Mouse (Mus musculus): ENCODE measurements at regions not wholly inside any gene's neighbourhood (a gene's known extent, or its start where the extent isn't known, plus 50 kb on each side); places are given as distances from the start of the nearest gene placed in this dataset.

DNA sequence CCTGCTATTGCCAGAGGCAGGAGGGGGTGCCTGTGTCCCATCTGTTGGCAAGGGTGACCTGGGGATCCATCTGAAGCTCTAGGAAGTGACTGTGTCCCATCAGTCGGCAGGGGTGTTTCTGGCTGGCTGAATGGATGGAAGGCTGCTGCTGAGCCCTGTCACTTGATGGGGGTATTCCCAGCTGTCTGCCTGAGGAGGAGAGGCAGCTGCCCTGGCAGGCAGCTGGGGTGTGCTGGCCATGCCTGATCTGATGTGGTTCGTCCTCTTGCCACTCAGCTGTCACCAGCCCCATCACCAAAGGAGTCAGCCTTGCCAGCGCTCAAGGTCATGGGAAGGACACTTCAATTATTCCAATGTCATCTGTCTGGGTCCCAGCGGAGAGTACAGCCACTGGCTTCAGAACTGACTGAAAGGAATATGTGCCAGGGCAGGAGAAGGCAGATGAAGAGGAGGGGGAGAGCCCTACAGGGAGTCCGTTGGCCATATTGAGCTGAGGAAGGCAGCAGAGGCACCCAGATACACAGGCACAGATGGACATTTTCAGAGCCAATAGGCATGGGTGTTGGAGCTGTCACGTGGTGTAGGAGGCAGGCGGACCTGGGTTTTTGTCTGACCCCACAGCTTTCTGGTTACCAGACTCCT lies 89.3 kb downstream of the Efnb1 start:
- Histone ChIP-seq H3K9me3 (replicated peaks; ENCODE audit: control insufficient read depth, low read length) (no peaks in the 10 kb centered on the region), H3K4me3 (ENCODE audit: low read depth, low read length) (no peak overlapping the region)

GRCm38 (mm10) chrX:99222017-99222416 lies 86.1 kb downstream of the Efnb1 start:
- no peak for ATAC-seq (replicated peaks; ENCODE audit: insufficient number of reproducible peaks, low FRiP score, low TSS enrichment)
- 64% methylated on average over 5 of the region's 5 CpGs for WGBS (ENCODE audit: insufficient replicate concordance)
- Histone ChIP-seq H3K9me3 (replicated peaks; ENCODE audit: control insufficient read depth, low read length) (no peaks in the 10 kb centered on the region), H3K36me3 (ENCODE audit: control insufficient read depth, insufficient read depth, low read length) (no peaks in the 10 kb centered on the region), H3K4me2 (no peak overlapping the region), H3K27me3 (ENCODE audit: control insufficient read depth, insufficient read depth, low read length) (peaks cover 29% of the 10 kb centered on the region), H3K27ac (ENCODE audit: low read depth, low read length) (no peak overlapping the region), H3K9ac (ENCODE audit: low read depth, low read length) (no peak overlapping the region), H3K4me1 (ENCODE audit: control insufficient read depth, insufficient read depth, low read length) (no peaks in the 10 kb centered on the region), H3K4me3 (ENCODE audit: low read depth, low read length) (no peak overlapping the region)

More for the DNA sequence above, 89.3 kb downstream of the Efnb1 start:
- WGBS (ENCODE audit: insufficient replicate concordance), result 66% methylated on average over 7 of the region's 7 CpGs
- H3K9ac ChIP-seq (ENCODE audit: low read depth, low read length), result no peak overlapping the region
- peaks cover 22% of the 10 kb centered on the region for H3K27me3 ChIP-seq (ENCODE audit: control insufficient read depth, insufficient read depth, low read length)
- H3K4me2 ChIP-seq, result no peak overlapping the region
- H3K4me1 ChIP-seq (ENCODE audit: control insufficient read depth, insufficient read depth, low read length), result no peaks in the 10 kb centered on the region
- no peak overlapping the region for H3K27ac ChIP-seq (ENCODE audit: low read depth, low read length)
- no peak for ATAC-seq (replicated peaks; ENCODE audit: insufficient number of reproducible peaks, low FRiP score, low TSS enrichment)
- H3K36me3 ChIP-seq (ENCODE audit: control insufficient read depth, insufficient read depth, low read length), result no peaks in the 10 kb centered on the region

DNA sequence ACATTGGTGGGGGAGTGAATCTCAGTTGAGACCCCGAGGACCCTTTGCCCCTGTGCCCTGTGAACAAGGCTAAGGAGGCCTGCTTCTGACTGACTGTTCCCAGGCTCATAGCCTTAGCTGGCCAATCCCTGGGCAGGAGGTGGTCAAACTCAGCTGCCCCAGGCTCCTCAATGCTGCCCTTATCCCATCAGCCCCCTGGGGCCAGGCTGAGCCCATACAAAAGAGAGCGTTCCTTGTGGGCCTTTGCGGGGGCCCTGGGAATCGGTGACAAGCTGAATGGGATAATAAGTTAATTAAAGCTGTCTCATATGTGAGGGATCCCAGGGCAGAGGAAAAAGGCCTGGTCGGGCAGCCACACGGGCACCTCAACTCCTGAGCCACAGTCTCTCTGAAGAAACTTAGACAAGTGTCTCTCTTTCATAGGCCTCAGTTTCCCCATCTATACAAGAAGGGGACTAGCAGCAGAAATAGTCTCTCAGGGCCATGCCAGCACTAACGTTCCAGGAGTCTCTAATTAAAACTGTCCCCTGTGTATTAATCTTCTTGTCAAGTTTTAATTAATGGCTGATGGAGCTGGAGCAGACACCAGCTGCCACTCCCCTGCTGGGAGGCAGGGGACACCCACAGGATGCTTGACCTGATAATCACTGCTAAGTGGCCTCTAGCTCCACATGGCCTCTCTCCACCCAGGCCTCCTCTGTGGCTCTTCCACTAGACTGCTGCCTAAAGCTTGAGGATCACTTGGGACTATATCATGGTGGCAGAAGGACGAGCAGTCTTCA lies 84.9 kb downstream of the Efnb1 start:
- Histone ChIP-seq H3K36me3 (ENCODE audit: control insufficient read depth, insufficient read depth, low read length) (no peaks in the 10 kb centered on the region), H3K9me3 (replicated peaks; ENCODE audit: control insufficient read depth, low read length) (no peaks in the 10 kb centered on the region), H3K4me1 (ENCODE audit: control insufficient read depth, insufficient read depth, low read length) (no peaks in the 10 kb centered on the region), H3K27me3 (ENCODE audit: control insufficient read depth, insufficient read depth, low read length) (peaks cover 31% of the 10 kb centered on the region), H3K4me3 (ENCODE audit: low read depth, low read length) (no peak overlapping the region), H3K9ac (ENCODE audit: low read depth, low read length) (no peak overlapping the region), H3K27ac (ENCODE audit: low read depth, low read length) (no peak overlapping the region), H3K4me2 (no peak overlapping the region)
- ATAC-seq (replicated peaks; ENCODE audit: insufficient number of reproducible peaks, low FRiP score, low TSS enrichment), result no peak
- 42% methylated on average over 8 of the region's 8 CpGs for WGBS (ENCODE audit: insufficient replicate concordance)

- Histone ChIP-seq H3K4me1 (ENCODE audit: control insufficient read depth, insufficient read depth, low read length) (no peaks in the 10 kb centered on the region), H3K27ac (ENCODE audit: low read depth, low read length) (no peak overlapping the region), H3K9ac (ENCODE audit: low read depth, low read length) (no peak overlapping the region), H3K4me3 (ENCODE audit: low read depth, low read length) (no peak overlapping the region), H3K27me3 (ENCODE audit: control insufficient read depth, insufficient read depth, low read length) (peaks cover 44% of the 10 kb centered on the region), H3K9me3 (replicated peaks; ENCODE audit: control insufficient read depth, low read length) (no peaks in the 10 kb centered on the region), H3K36me3 (ENCODE audit: control insufficient read depth, insufficient read depth, low read length) (no peaks in the 10 kb centered on the region), H3K4me2 (no peak overlapping the region)
- no peak for ATAC-seq (replicated peaks; ENCODE audit: insufficient number of reproducible peaks, low FRiP score, low TSS enrichment)
- WGBS (ENCODE audit: insufficient replicate concordance), result 29% methylated on average over 7 of the region's 7 CpGs
Observed at GRCm38 (mm10) chrX:99218213-99218612, 82.3 kb downstream of the Efnb1 start.

GRCm38 (mm10) chrX:99216633-99217459 lies 80.9 kb downstream of the Efnb1 start:
- 10% methylated on average over 41 of the region's 60 CpGs for whole genome bisulfite sequencing (ENCODE audit: insufficient replicate concordance)
- peak; percentile 61 for ATAC-seq (replicated peaks; ENCODE audit: insufficient number of reproducible peaks, low FRiP score, low TSS enrichment)
- Histone ChIP-seq H3K27ac (ENCODE audit: low read depth, low read length) (0 out of 2 replicates have a peak overlapping the region, but pooled peaks have one; percentile 29), H3K36me3 (ENCODE audit: control insufficient read depth, insufficient read depth, low read length) (no peaks in the 10 kb centered on the region), H3K9ac (ENCODE audit: low read depth, low read length) (peak overlapping the region; percentile 65), H3K9me3 (replicated peaks; ENCODE audit: control insufficient read depth, low read length) (no peaks in the 10 kb centered on the region), H3K4me3 (ENCODE audit: low read depth, low read length) (peak overlapping the region; percentile 35), H3K4me2 (peak overlapping the region; percentile 59), H3K27me3 (ENCODE audit: control insufficient read depth, insufficient read depth, low read length) (peaks cover 47% of the 10 kb centered on the region), H3K4me1 (ENCODE audit: control insufficient read depth, insufficient read depth, low read length) (no peaks in the 10 kb centered on the region)

DNA sequence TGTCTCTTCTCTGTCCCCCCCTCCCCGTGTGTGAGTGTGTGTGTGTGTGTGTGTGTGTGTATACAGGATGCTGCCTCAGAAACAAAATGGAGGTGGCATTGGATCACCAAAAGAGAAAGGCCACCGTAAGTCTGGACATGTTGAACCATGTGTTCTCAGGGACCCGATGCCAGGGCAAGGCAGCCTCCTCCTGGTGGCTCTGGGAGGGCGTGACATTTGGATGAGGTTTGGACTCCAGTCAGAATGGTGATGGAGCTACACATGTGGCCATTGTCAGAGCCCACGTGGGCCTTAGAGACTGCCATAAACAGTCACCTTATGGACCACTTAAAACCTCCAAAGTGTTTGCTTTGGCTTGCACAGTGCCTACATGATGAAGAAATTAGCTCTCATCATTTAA lies 80.0 kb downstream of the Efnb1 start:
- 60% methylated on average over 5 of the region's 5 CpGs for WGBS (ENCODE audit: insufficient replicate concordance)
- Histone ChIP-seq H3K4me1 (ENCODE audit: control insufficient read depth, insufficient read depth, low read length) (no peaks in the 10 kb centered on the region), H3K36me3 (ENCODE audit: control insufficient read depth, insufficient read depth, low read length) (no peaks in the 10 kb centered on the region), H3K4me3 (ENCODE audit: low read depth, low read length) (no peak overlapping the region), H3K27me3 (ENCODE audit: control insufficient read depth, insufficient read depth, low read length) (peaks cover 40% of the 10 kb centered on the region), H3K4me2 (peak overlapping the region; percentile 59), H3K9me3 (replicated peaks; ENCODE audit: control insufficient read depth, low read length) (no peaks in the 10 kb centered on the region), H3K27ac (ENCODE audit: low read depth, low read length) (no peak overlapping the region), H3K9ac (ENCODE audit: low read depth, low read length) (no peak overlapping the region)
- ATAC-seq (replicated peaks; ENCODE audit: insufficient number of reproducible peaks, low FRiP score, low TSS enrichment), result no peak

- no peak overlapping the region for H3K4me2 ChIP-seq
- no peaks in the 10 kb centered on the region for H3K9me3 ChIP-seq (replicated peaks; ENCODE audit: control insufficient read depth, low read length)
- peaks cover 33% of the 10 kb centered on the region for H3K27me3 ChIP-seq (ENCODE audit: control insufficient read depth, insufficient read depth, low read length)
- no peak overlapping the region for H3K4me3 ChIP-seq (ENCODE audit: low read depth, low read length)
- no peaks in the 10 kb centered on the region for H3K36me3 ChIP-seq (ENCODE audit: control insufficient read depth, insufficient read depth, low read length)
- 41% methylated on average over 7 of the region's 7 CpGs for WGBS (ENCODE audit: insufficient replicate concordance)
- peak overlapping the region; percentile 15; the same call in 1 of the 2 replicates for H3K27ac ChIP-seq (ENCODE audit: low read depth, low read length)
- ATAC-seq (replicated peaks; ENCODE audit: insufficient number of reproducible peaks, low FRiP score, low TSS enrichment), result no peak
- H3K4me1 ChIP-seq (ENCODE audit: control insufficient read depth, insufficient read depth, low read length), result no peaks in the 10 kb centered on the region
- H3K9ac ChIP-seq (ENCODE audit: low read depth, low read length), result no peak overlapping the region
Observed at GRCm38 (mm10) chrX:99215111-99215510, 79.2 kb downstream of the Efnb1 start.

DNA sequence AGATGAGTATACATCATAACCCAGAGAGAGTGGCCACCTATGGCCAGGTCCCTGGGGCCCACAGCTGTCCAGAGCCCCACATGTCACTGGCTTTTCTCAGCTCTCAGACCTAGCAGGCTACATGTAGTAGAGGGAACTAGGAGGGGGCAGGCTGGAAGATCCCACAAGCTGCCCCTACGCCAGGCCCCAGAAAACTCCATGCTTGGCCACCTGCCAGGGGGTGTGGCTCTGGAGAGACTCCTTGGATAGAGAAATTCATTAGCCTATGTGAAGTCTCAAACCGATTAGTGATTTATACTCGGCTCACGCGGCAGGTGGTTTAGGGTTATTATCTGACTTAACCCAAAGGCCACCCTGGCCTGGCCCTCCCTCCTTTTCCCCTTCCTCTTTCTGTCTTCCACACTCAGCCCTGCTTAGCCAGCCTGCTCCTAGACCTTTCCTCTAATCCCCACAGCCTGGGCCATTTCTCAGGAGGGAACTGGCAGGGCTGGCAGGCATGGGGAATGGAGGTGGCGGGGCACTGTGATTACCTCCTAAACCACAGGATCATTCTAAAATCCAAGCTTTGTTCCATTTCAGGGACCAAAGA lies 77.7 kb downstream of the Efnb1 start:
- no peak for ATAC-seq (replicated peaks; ENCODE audit: insufficient number of reproducible peaks, low FRiP score, low TSS enrichment)
- H3K27me3 ChIP-seq (ENCODE audit: control insufficient read depth, insufficient read depth, low read length), result peaks cover 30% of the 10 kb centered on the region
- H3K4me1 ChIP-seq (ENCODE audit: control insufficient read depth, insufficient read depth, low read length), result no peaks in the 10 kb centered on the region
- H3K27ac ChIP-seq (ENCODE audit: low read depth, low read length), result no peak overlapping the region
- no peak overlapping the region for H3K9ac ChIP-seq (ENCODE audit: low read depth, low read length)
- no peak overlapping the region for H3K4me3 ChIP-seq (ENCODE audit: low read depth, low read length)
- H3K4me2 ChIP-seq, result no peak overlapping the region
- H3K36me3 ChIP-seq (ENCODE audit: control insufficient read depth, insufficient read depth, low read length), result no peaks in the 10 kb centered on the region
- 57% methylated on average over 6 of the region's 6 CpGs for WGBS (ENCODE audit: insufficient replicate concordance)
- H3K9me3 ChIP-seq (replicated peaks; ENCODE audit: control insufficient read depth, low read length), result no peaks in the 10 kb centered on the region

Data from heart, embryonic 11.5 days (tissue).